Mouse (Mus musculus) B cell, adult 67 days (primary cell): ENCODE data around the gene Nfya. TPM values are rescaled to one million over a fixed set of nuclear protein-coding genes. Genes with fewer than 3 reads are reported as not detected.

ENCODE experiments used
- total RNA-seq, 2 experiments: library from RNA; stranded (reverse); gene quantifications; 4 replicates each; pipeline ENCODE4 v1.2.4; 2023

Nfya gene
- total RNA-seq: 100 to 1,000 TPM; 118 TPM

DNA sequence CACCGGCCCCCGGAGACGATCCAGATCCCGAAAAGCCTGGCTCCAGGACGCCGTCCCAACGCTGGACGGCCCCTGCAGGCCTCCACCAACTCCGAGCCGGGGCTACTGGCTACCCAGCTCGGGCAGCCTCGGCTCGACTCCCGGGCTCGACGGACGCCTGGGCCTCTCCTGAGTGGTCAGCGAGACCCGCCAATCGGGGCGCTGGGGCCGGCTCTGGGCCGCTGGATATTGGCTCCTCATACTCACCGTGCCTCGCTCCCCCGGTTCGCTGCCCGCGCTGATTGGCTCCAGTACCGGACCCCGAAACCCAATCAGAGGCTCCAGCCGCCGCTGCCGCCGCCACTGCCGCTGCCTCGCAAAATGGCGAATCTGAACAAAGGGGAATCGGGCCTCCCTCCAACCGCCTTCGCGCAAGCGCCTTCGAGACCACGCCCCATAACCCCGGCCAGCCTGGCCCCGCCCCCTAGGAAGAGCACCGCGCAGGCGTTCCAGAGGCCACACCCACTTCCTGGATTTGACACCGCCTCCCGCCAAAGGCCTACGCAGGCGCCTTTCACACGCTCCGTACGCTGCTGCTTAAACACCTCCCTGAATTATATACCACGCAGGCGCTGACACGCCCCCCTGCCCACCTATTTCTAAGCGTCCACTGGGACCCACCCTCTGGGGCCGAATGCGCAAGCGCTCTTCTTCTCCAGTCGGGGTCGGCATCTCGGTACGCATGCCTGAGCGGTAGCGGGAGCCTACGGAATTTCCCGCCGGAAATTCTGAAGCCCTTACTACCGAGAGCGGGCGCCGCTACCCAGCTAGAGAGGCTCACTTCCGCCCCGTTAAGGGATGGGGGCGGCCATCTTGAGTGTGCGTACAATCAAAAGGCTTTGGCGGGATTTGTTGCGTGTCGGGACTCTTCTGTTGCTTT, at the start of gene Nfya, which contains the start of gene Oard1:
Gene Nfya, minus strand, starts transcription at position 527 of the 919 bp plus-strand sequence.
Gene Oard1, plus strand, starts transcription at position 635 of the 919 bp plus-strand sequence.

GRCm38 (mm10) chr17:48454688-48455087, 45.0 kb upstream of the Nfya start, which contains the start of gene Unc5cl:
Gene Unc5cl (plus strand): TSS chr17:48454901.

DNA sequence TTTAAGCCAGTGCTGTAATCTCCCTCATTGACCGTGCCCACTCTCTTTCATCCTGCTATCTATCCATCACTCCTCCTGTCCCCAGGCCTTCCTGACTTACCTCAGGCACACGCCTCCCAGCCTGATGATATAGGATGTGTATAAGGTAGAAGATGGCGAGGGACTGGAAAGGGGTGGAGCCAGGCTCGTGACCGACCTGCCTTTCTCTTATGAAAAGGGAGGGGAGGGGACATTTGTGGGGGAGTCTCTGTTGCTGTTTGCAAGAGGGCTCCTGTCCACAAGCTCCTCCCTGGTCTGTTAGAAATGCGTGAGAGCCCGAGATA, 41.6 kb upstream of the Nfya start, which contains the start of gene Tspo2:
Gene Tspo2, minus strand, starts transcription at position 170 of the 323 bp plus-strand sequence.

GRCm38 (mm10) chr17:48432158-48432980, 22.7 kb upstream of the Nfya start, which contains the start of gene Apobec2:
Gene Apobec2 (minus strand): TSS chr17:48432930.

GRCm38 (mm10) chr17:48359616-48360015, 50.1 kb downstream of the Nfya start, which contains the start of gene Treml1:
Gene Treml1 (plus strand): TSS chr17:48359916.

GRCm38 (mm10) chr17:48346231-48346630, 63.5 kb downstream of the Nfya start, which contains the start of gene Trem2:
Gene Trem2 (plus strand): TSS chr17:48346401.

Other genes with a start within 250 kb of the Nfya start
- under 1 TPM in 1 of 2 experiments, not detected in 1; 0.61 TPM for gene A530064D06Rik, start 242.6 kb downstream of the Nfya start, total RNA-seq
- gene Trem1, start 177.1 kb downstream of the Nfya start, total RNA-seq: 1 to 10 TPM; 1.6 to 3.7 TPM
- not detected for gene Trem3, start 162.1 kb downstream of the Nfya start, total RNA-seq
- 1 to 10 TPM; 2.0 to 2.4 TPM for gene Treml4, start 145.6 kb downstream of the Nfya start, total RNA-seq
- 100 to 1,000 TPM; 174 to 186 TPM for gene Treml2, start 110.4 kb downstream of the Nfya start, total RNA-seq
- 10 to 100 TPM; 11.2 to 11.3 TPM for gene B430306N03Rik, start 93.8 kb downstream of the Nfya start, total RNA-seq
- gene Trem2, start 63.5 kb downstream of the Nfya start, total RNA-seq: not detected
- gene Treml1, start 50.0 kb downstream of the Nfya start, total RNA-seq: not detected
- 10 to 100 TPM; 50.5 to 59.6 TPM for gene Oard1, start 108 bp upstream of the Nfya start, total RNA-seq
- gene Apobec2, start 23.0 kb upstream of the Nfya start, total RNA-seq: under 1 TPM in 1 of 2 experiments, not detected in 1; 0.64 TPM
- not detected for gene Tspo2, start 41.6 kb upstream of the Nfya start, total RNA-seq
- gene Unc5cl, start 45.0 kb upstream of the Nfya start, total RNA-seq: 1 to 10 TPM; 4.8 to 7.3 TPM